In genomic region chr11:101349216-101349615, GRCm38 (mm10) we compare ENCODE assay signal across 20 mouse cellular contexts. TPM values are rescaled to one million over a fixed set of nuclear protein-coding genes. Genes with fewer than 3 reads are reported as not detected.
"Had no signal": no experiment of that assay in that cellular context is flagged by ENCODE, and none has a peak within 500 bp of the region (broad histone marks: within the 10 kb centered on the region; RNA-seq: fewer than 3 reads in every experiment).

No protein-coding gene starts in this region.

- H3K4me3 ChIP-seq: kidney, embryonic 15.5 days; limb, embryonic 13.5 days; midbrain, embryonic 13.5 days had no signal

- H3K36me3 ChIP-seq: kidney, embryonic 15.5 days; limb, embryonic 13.5 days; midbrain, embryonic 13.5 days had no signal

- DNase-seq: kidney, adult 11 months; kidney, adult 8-10 months; kidney, postnatal 10 days; kidney, postnatal 36 days; left cerebral cortex, postnatal 4 days; liver, postnatal 0 days; thymus, postnatal 14 days; thymus, postnatal 4 days had no signal

- H3K27me3 ChIP-seq: kidney, embryonic 15.5 days; limb, embryonic 13.5 days; midbrain, embryonic 13.5 days had no signal

- ATAC-seq: liver, postnatal 0 days; midbrain, embryonic 13.5 days had no signal

- H3K27ac ChIP-seq: kidney, embryonic 15.5 days; limb, embryonic 13.5 days; liver, embryonic 14.5 days; macrophage; midbrain, embryonic 13.5 days had no signal

- H3K4me2 ChIP-seq: kidney, embryonic 15.5 days; limb, embryonic 13.5 days; lung, embryonic 14.5 days; midbrain, embryonic 13.5 days had no signal

- H3K9ac ChIP-seq: kidney, embryonic 15.5 days; limb, embryonic 13.5 days; liver, embryonic 14.5 days; liver, postnatal 0 days; lung, embryonic 14.5 days; midbrain, embryonic 13.5 days had no signal

- H3K9me3 ChIP-seq: kidney, embryonic 15.5 days; limb, embryonic 13.5 days; midbrain, embryonic 13.5 days had no signal

- H3K4me1 ChIP-seq: limb, embryonic 13.5 days; midbrain, embryonic 13.5 days had no signal

RNA-seq across cellular contexts. Expression of gene G6pc, which starts 18.1 kb away (rescaled TPM):
- total RNA-seq: left cerebral cortex, adult 8-10 months; left cerebral cortex, postnatal 14 days; left cerebral cortex, postnatal 4 days; megakaryocyte, adult 5-6 weeks; midbrain, postnatal 0 days had no signal
- polyA plus RNA-seq: limb, embryonic 13.5 days; lung, embryonic 14.5 days; macrophage; midbrain, embryonic 13.5 days; midbrain, postnatal 0 days; neural tube, embryonic 11.5 days; neural tube, embryonic 14.5 days had no signal

RNA-seq across cellular contexts. Expression of gene Aoc3, which starts 18.8 kb away (rescaled TPM):
- total RNA-seq: megakaryocyte, adult 5-6 weeks had no signal
- polyA plus RNA-seq: macrophage; midbrain, embryonic 13.5 days; neural tube, embryonic 11.5 days; neural tube, embryonic 14.5 days had no signal
